Mouse (Mus musculus) frontal cortex, postnatal 25 days (tissue): ENCODE results near the gene Pramel1.
A peak's percentile ranks its signal among the peaks of the same experiment; 100 is the strongest.
"Not testable (repeated sequence)": the region's sequence is repeated elsewhere in the genome, so short reads cannot be mapped to it uniquely, and the experiment has no call there.

Source experiments
- DNase-seq, 2 experiments: peaks; one replicate each; pipeline ENCODE4 v3.0.0; 2022; ENCODE audit warnings: low spot score in 2 of 2

Gene Pramel1

GRCm38 (mm10) chr4:143394181-143394580 lies at the start of gene Pramel1:
Pramel1 (plus strand) TSS chr4:143394428.
- DNase-seq: no peak

GRCm38 (mm10) chr4:143345491-143345890 lies 48.7 kb upstream of the Pramel1 start:
- DNase-seq: not testable (repeated sequence)

GRCm38 (mm10) chr4:143348678-143349077 lies 45.5 kb upstream of the Pramel1 start:
- DNase-seq: no peak

GRCm38 (mm10) chr4:143349484-143349906 lies 44.7 kb upstream of the Pramel1 start, which contains the start of gene Lrrc38:
Lrrc38 (plus strand) TSS chr4:143349757.
- DNase-seq: no peak

GRCm38 (mm10) chr4:143350047-143351015 lies 43.9 kb upstream of the Pramel1 start:
- no peak for DNase-seq

- no peak for DNase-seq
These were observed 41.9 kb upstream of the Pramel1 start for GRCm38 (mm10) chr4:143352301-143352700.

- no peak for DNase-seq
These were observed 32.7 kb upstream of the Pramel1 start for GRCm38 (mm10) chr4:143361520-143361919.

GRCm38 (mm10) chr4:143366415-143367041 lies 27.7 kb upstream of the Pramel1 start:
- DNase-seq: no peak

GRCm38 (mm10) chr4:143379480-143379879 lies 14.7 kb upstream of the Pramel1 start:
- DNase-seq: no peak

- peak in 1 of 2 experiments; percentile 11 for DNase-seq
These were observed 14.1 kb upstream of the Pramel1 start for GRCm38 (mm10) chr4:143379931-143380715.

- peak; percentile 27 to 31 for DNase-seq
These were observed 13.6 kb upstream of the Pramel1 start for GRCm38 (mm10) chr4:143380716-143381004.

GRCm38 (mm10) chr4:143382163-143382562 lies 12.1 kb upstream of the Pramel1 start:
- no peak for DNase-seq

- no peak for DNase-seq
These were observed 10.6 kb upstream of the Pramel1 start for GRCm38 (mm10) chr4:143383646-143384045.

GRCm38 (mm10) chr4:143388955-143389702 lies 5.1 kb upstream of the Pramel1 start:
- peak in 1 of 2 experiments; percentile 4 for DNase-seq

GRCm38 (mm10) chr4:143411566-143412218 lies 17.5 kb downstream of the Pramel1 start:
- DNase-seq: no peak

- peak; percentile 85 to 86 for DNase-seq
These were observed 18.2 kb downstream of the Pramel1 start, which contains the start of gene Pramef8 for GRCm38 (mm10) chr4:143412219-143413092. Pramef8 (plus strand) TSS chr4:143412426.

GRCm38 (mm10) chr4:143413621-143414020 lies 19.4 kb downstream of the Pramel1 start:
- no peak for DNase-seq

- no peak for DNase-seq
These were observed 19.9 kb downstream of the Pramel1 start for GRCm38 (mm10) chr4:143414121-143414520.

- not testable (repeated sequence) for DNase-seq
These were observed 32.5 kb downstream of the Pramel1 start for GRCm38 (mm10) chr4:143426770-143427169.
